Mouse (Mus musculus): ENCODE data around the gene Stat5b. TPM values are rescaled to one million over a fixed set of nuclear protein-coding genes. Genes with fewer than 3 reads are reported as not detected.

Stat5b gene
- polyA plus RNA-seq, 1 experiment from 2014 or later, result 17.9 TPM

DNA sequence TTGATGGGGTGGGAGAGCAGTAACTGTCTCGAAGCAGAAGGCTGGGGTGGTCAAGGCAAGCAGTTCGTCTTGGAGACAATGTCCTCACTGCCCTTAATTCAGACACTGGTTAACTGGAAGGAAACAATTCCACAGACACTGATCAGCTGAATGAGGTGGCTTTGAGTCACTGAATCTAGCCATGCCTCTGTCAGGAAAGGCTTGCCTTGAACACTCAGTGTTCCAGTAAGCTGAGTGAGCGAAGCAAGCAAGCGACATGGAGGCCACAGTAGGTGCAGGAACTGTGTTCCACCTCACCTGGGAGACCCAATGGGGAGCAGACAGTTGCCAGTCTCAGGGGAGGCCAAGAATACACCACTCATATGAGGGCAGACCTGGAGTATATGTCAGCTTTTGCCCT lies 36.7 kb upstream of the Stat5b start:
- Histone ChIP-seq H3K9ac (replicated peaks; ENCODE audit: low read depth) (no peak overlapping the region), H3K4me2 (replicated peaks; ENCODE audit: low read depth, low read length) (no peak overlapping the region), H3K27me3 (replicated peaks; ENCODE audit: insufficient read depth, low read length) (no peaks in the 10 kb centered on the region), H3K4me1 (ENCODE audit: insufficient read depth, low read depth, low read length) (no peaks in the 10 kb centered on the region), H3K4me3 (ENCODE audit: low read depth, low read length) (no peak overlapping the region), H3K36me3 (ENCODE audit: insufficient read depth, low read length) (peaks cover 43% of the 10 kb centered on the region), H3K27ac (ENCODE audit: low read length) (no peak overlapping the region), H3K9me3 (ENCODE audit: low read length) (no peaks in the 10 kb centered on the region)
- WGBS, result 86% methylated on average over 4 of the region's 4 CpGs
- no peak for ATAC-seq
- DNase-seq (ENCODE audit: low spot score), result no peak
- TF ChIP-seq CTCF (IDR thresholded peaks at IDR 0.05) (no peak), EP300 (IDR thresholded peaks at IDR 0.05) (no peak)

DNA sequence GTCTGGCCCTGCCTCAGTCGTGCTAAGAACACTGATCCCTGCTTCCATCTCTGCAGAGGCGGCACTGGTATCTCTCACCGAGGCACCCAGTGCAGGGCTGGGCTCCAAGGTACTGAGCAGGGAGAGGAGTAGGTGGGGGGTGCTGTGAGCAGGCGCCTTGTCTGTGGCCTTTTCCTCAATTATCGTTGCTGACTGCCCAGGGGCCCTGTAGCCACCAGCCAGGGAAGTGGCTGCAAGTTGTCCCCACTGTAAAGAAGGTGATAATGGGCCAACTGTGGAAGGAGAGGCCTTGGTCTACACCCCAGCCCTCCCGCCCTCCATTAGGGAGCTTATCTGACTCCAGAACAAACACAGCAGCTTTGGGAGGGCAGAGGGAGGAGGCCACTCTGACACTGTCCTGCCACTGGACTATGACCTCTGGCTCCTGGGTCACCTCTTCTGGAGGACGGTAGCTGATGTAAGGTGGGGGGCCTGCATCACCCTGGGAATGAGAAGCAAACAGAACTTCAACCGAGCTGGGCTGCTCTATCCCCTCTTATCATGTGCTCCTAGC lies 35.7 kb upstream of the Stat5b start:
- Histone ChIP-seq H3K9me3 (ENCODE audit: low read length) (no peaks in the 10 kb centered on the region), H3K4me1 (ENCODE audit: insufficient read depth, low read depth, low read length) (no peaks in the 10 kb centered on the region), H3K9ac (replicated peaks; ENCODE audit: low read depth) (no peak overlapping the region), H3K36me3 (ENCODE audit: insufficient read depth, low read length) (peaks cover 38% of the 10 kb centered on the region), H3K27me3 (replicated peaks; ENCODE audit: insufficient read depth, low read length) (no peaks in the 10 kb centered on the region), H3K4me2 (replicated peaks; ENCODE audit: low read depth, low read length) (no peak overlapping the region), H3K27ac (ENCODE audit: low read length) (no peak overlapping the region), H3K4me3 (ENCODE audit: low read depth, low read length) (no peak overlapping the region)
- ATAC-seq (no peak), DNase-seq (ENCODE audit: low spot score) (no peak)
- WGBS, result 40% methylated on average over 8 of the region's 8 CpGs
- TF ChIP-seq CTCF (IDR thresholded peaks at IDR 0.05), result no peak
- TF ChIP-seq EP300 (IDR thresholded peaks at IDR 0.05), result no peak

DNA sequence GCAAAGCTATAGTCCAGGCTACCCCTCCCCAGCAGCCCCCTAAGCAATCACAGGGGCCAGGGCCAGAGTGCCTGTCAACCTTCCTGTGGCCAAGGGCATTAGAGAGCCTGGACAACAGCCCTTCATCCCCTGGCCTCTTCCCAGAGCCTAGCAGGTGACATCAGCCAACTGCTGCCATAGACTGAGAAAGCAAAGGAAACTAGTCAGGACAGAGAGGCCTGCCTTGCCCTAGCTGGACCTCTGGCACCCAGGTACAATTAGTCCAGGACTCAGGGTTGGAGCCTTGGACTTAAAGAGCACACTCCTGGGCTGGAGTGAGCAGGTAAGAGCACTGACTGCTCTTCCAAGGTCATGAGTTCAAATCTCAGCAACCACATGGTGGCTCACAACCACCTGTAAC lies 34.9 kb upstream of the Stat5b start:
- Histone ChIP-seq H3K36me3 (ENCODE audit: insufficient read depth, low read length) (peaks cover 33% of the 10 kb centered on the region), H3K4me1 (ENCODE audit: insufficient read depth, low read depth, low read length) (no peaks in the 10 kb centered on the region), H3K27me3 (replicated peaks; ENCODE audit: insufficient read depth, low read length) (no peaks in the 10 kb centered on the region), H3K27ac (ENCODE audit: low read length) (no peak overlapping the region), H3K9me3 (ENCODE audit: low read length) (no peaks in the 10 kb centered on the region), H3K4me2 (replicated peaks; ENCODE audit: low read depth, low read length) (no peak overlapping the region), H3K9ac (replicated peaks; ENCODE audit: low read depth) (no peak overlapping the region), H3K4me3 (ENCODE audit: low read depth, low read length) (no peak overlapping the region)
- DNase-seq (ENCODE audit: low spot score) (no peak), ATAC-seq (no peak)
- TF ChIP-seq CTCF (IDR thresholded peaks at IDR 0.05) (no peak), EP300 (IDR thresholded peaks at IDR 0.05) (no peak)

DNA sequence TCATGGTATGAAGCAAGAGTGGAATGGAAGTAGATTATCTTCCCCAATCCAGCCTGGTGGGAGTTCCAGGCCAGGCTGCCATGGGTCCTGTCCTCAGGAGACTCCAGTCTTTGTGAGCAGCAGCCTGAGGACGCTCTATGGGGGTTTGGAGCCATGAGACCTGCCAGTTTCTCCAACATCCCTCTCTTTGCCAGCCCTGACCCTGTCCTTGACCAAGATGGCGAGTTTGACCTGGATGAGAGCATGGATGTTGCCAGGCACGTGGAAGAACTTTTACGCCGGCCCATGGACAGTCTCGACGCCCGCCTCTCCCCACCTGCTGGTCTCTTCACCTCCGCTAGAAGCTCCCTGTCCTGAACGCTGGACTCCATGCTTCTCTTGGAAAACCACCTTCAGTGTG lies 33.1 kb upstream of the Stat5b start:
- WGBS, result 93% methylated on average over 10 of the region's 10 CpGs
- ATAC-seq (no peak), DNase-seq (ENCODE audit: low spot score) (no peak)
- Histone ChIP-seq H3K9me3 (ENCODE audit: low read length) (no peaks in the 10 kb centered on the region), H3K27ac (ENCODE audit: low read length) (no peak overlapping the region), H3K36me3 (ENCODE audit: insufficient read depth, low read length) (peaks cover 16% of the 10 kb centered on the region), H3K9ac (replicated peaks; ENCODE audit: low read depth) (no peak overlapping the region), H3K4me1 (ENCODE audit: insufficient read depth, low read depth, low read length) (no peaks in the 10 kb centered on the region), H3K4me2 (replicated peaks; ENCODE audit: low read depth, low read length) (no peak overlapping the region), H3K4me3 (ENCODE audit: low read depth, low read length) (no peak overlapping the region), H3K27me3 (replicated peaks; ENCODE audit: insufficient read depth, low read length) (no peaks in the 10 kb centered on the region)
- no peak for TF ChIP-seq CTCF (IDR thresholded peaks at IDR 0.05)
- TF ChIP-seq EP300 (IDR thresholded peaks at IDR 0.05), result no peak

DNA sequence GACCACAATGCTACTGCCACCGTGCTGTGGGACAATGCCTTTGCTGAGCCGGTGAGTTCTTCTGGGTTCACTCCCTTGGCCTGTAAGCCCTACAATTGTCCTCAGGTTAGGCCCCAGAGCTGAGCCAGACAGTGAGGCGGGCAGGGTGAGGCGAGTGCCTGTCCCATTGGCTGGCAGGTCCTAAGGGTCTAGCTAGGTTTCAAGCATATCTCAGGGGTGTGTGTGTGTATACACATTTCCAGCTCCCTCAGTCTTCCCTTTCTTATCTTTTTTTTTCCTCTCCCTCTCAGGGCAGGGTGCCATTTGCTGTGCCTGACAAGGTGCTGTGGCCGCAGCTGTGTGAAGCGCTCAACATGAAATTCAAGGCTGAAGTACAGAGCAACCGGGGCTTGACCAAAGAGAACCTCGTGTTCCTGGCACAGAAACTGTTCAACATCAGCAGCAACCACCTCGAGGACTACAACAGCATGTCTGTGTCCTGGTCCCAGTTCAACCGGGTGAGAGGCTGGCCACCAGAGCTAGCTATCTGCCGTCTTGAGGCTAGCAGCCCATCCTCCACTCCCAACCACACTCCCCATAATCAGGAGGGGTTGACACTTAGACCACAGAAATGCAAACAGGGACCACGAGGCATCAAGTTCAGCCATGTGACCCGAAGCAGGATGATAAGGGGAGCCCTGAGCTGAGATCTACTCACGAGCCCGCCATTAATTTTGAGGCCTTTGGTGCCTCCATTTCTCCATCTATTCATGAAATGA lies 29.0 kb upstream of the Stat5b start:
- DNase-seq (ENCODE audit: low spot score), result no peak
- H3K4me1 ChIP-seq (ENCODE audit: insufficient read depth, low read depth, low read length), result no peaks in the 10 kb centered on the region
- no peak overlapping the region for H3K4me2 ChIP-seq (replicated peaks; ENCODE audit: low read depth, low read length)
- H3K9ac ChIP-seq (replicated peaks; ENCODE audit: low read depth), result no peak overlapping the region
- ATAC-seq, result no peak
- H3K36me3 ChIP-seq (ENCODE audit: insufficient read depth, low read length), result no peaks in the 10 kb centered on the region; the same call in 1 of the 2 replicates
- 67% methylated on average over 15 of the region's 15 CpGs for WGBS
- no peak overlapping the region for H3K4me3 ChIP-seq (ENCODE audit: low read depth, low read length)
- H3K27me3 ChIP-seq (replicated peaks; ENCODE audit: insufficient read depth, low read length), result no peaks in the 10 kb centered on the region
- H3K27ac ChIP-seq (ENCODE audit: low read length), result no peak overlapping the region
- TF ChIP-seq CTCF (IDR thresholded peaks at IDR 0.05) (no peak), EP300 (IDR thresholded peaks at IDR 0.05) (no peak)
- no peaks in the 10 kb centered on the region for H3K9me3 ChIP-seq (ENCODE audit: low read length)

DNA sequence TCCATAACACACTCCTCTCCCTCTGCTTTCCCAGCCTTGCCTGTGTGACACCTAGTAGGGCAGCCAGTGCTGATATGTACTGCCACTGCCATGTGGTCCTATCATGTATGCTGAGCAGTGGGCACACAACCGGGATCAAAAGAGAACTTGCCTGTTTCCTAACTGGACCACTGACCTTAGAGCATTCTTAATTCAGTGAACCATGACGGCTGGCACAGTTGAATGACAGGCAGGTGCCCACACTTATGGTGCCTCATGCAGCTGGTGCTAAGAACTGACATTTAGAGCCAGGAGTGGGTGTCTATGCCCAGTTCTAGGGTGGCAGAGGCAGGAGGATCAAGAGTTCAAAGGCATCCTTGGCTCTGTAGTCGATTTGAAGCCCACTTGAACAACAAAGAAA lies 25.2 kb upstream of the Stat5b start:
- H3K4me3 ChIP-seq (ENCODE audit: low read depth, low read length), result no peak overlapping the region
- no peaks in the 10 kb centered on the region; the same call in 1 of the 2 replicates for H3K36me3 ChIP-seq (ENCODE audit: insufficient read depth, low read length)
- ATAC-seq, result no peak
- TF ChIP-seq CTCF (IDR thresholded peaks at IDR 0.05) (no peak), EP300 (IDR thresholded peaks at IDR 0.05) (no peak)
- no peaks in the 10 kb centered on the region for H3K27me3 ChIP-seq (replicated peaks; ENCODE audit: insufficient read depth, low read length)
- H3K9me3 ChIP-seq (ENCODE audit: low read length), result no peaks in the 10 kb centered on the region
- no peak overlapping the region for H3K9ac ChIP-seq (replicated peaks; ENCODE audit: low read depth)
- 75% methylated on average over 3 of the region's 3 CpGs for WGBS
- H3K4me2 ChIP-seq (replicated peaks; ENCODE audit: low read depth, low read length), result no peak overlapping the region
- DNase-seq (ENCODE audit: low spot score), result no peak
- H3K27ac ChIP-seq (ENCODE audit: low read length), result no peak overlapping the region
- H3K4me1 ChIP-seq (ENCODE audit: insufficient read depth, low read depth, low read length), result no peaks in the 10 kb centered on the region
